Mouse (Mus musculus) cortical plate, adult 2 months (tissue): ENCODE measurements around the gene Smim24.

Experiments used
- CTCF ChIP-seq: fragments of 200-500 bp; IDR thresholded peaks from 2 replicates; pipeline ENCODE4 v1.5.1; 2011; ENCODE audit warnings: mild to moderate bottlenecking, control low read depth, low read length; ENCODE audit not compliant: insufficient read depth; ENCODE audit errors: extremely low read depth
- POLR2A ChIP-seq: fragments of 200-500 bp; IDR thresholded peaks from 2 replicates; pipeline ENCODE4 v1.6.1; 2011; ENCODE audit warnings: mild to moderate bottlenecking, low read length, control low read depth; ENCODE audit not compliant: insufficient read depth; ENCODE audit errors: extremely low read depth

DNA sequence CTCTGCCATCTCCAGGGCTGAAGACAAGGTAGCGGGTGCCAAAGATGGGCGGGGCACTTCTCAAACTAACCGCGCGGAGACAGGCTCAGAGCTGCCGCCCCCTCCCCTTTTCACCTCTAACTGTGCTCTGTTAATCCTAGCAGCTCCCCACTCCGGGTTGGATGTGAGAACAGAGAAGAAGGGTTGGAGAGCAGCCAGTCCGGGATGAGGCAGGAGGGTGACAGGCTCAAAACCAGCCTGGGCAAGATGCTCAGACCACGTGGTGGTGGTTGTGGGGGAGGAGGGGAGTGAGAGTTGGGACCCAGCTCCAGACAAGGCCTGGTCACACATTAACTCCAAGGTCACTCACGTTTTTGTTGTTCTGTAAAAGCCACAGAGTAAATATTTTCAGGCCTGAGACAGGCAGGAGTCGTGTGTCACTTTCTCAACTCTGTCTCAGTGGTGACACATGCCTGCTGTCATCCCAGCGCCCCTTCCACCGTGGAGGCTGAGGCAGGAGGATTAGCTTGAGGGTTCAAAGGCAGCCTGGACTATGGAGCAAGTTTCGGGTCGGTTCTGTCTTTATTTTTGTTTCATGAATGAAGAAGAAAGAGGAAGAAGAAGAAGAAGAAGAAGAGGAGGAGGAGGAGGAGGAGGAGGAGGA, 38.8 kb downstream of the Smim24 start:
- no peak for TF ChIP-seq POLR2A
- no peak for TF ChIP-seq CTCF
